Mouse (Mus musculus): ENCODE results near the gene Helt. TPM values are rescaled to one million over a fixed set of nuclear protein-coding genes. Genes with fewer than 3 reads are reported as not detected.

The Helt gene
- polyA plus RNA-seq (2014; fragmentation: Illumina TruSeq; extraction: RNeasy Lipid Tissue Mini Kit (QIAGEN cat#74804); ENCODE audit: low read depth, low replicate concordance) = 0.92 TPM

DNA sequence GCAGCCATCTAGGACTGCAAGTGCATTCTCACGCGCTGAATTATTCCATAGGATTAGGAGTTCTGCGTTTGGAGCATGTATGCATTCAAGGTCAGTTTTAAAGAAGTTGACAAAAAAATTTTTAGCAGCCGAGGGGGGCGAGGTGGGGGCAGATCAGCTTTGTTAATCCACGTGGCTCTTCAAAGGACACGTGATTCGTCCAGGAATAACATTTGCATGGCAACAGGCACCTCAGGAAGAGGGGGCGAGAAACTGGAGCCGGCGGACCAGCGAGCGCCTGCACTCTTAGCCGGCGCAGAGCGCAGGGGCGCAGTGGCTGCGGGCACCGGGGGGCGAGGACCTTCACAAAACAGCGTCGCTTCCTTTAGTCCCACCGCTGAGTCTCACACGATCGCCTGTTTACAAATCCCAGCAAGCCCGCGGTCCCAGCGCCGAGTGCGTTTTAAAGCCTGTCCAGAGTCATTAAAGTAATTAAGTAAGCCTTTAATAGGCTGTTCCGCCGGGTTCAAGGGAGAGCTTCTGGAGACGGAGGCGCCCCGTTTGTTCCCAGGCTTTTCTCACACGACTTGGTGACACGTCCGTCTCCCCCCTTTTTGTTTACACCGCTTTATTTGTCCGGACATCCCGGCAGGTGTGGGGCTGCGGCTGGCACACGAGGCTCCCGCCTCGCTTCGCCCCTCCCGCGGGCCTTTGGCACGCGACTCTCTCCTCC is at the start of gene Helt:
Gene Helt, minus strand, starts transcription at position 491 of the 712 bp plus-strand sequence.

Other genes with a start within 250 kb of the Helt start
- gene Cfap97, start 142.9 kb downstream of the Helt start, polyA plus RNA-seq (2014; fragmentation: Illumina TruSeq; extraction: RNeasy Lipid Tissue Mini Kit (QIAGEN cat#74804); ENCODE audit: low read depth, low replicate concordance) = 10.7 TPM
- gene Snx25, start 142.5 kb downstream of the Helt start, polyA plus RNA-seq (2014; fragmentation: Illumina TruSeq; extraction: RNeasy Lipid Tissue Mini Kit (QIAGEN cat#74804); ENCODE audit: low read depth, low replicate concordance) = 11.2 TPM
- gene Slc25a4, start 83.4 kb downstream of the Helt start, polyA plus RNA-seq (2014; fragmentation: Illumina TruSeq; extraction: RNeasy Lipid Tissue Mini Kit (QIAGEN cat#74804); ENCODE audit: low read depth, low replicate concordance) = 4,924 TPM
- 537 TPM for gene Acsl1, start 176.4 kb upstream of the Helt start, polyA plus RNA-seq (2014; fragmentation: Illumina TruSeq; extraction: RNeasy Lipid Tissue Mini Kit (QIAGEN cat#74804); ENCODE audit: low read depth, low replicate concordance)

All from heart, adult 10 weeks (tissue).